Mouse (Mus musculus) midbrain, embryonic 14.5 days (tissue): ENCODE measurements at regions not wholly inside any gene's neighbourhood (a gene's known extent, or its start where the extent isn't known, plus 50 kb on each side); places are given as distances from the start of the nearest gene placed in this dataset.

Source experiments
- ATAC-seq: fragments of 200-750 bp; cut with Nextera tagmentation; 2 replicates; pipeline ENCODE4 v1.8.0; 2017; ENCODE audit warnings: moderate number of reproducible peaks, moderate library complexity; ENCODE audit not compliant: low FRiP score, low TSS enrichment
- DNase-seq: peaks from one replicate; pipeline ENCODE4 v3.0.0-alpha.2; 2015
- H3K27ac ChIP-seq: fragments of 300-500 bp; sonication (generic); replicated peaks from 2 replicates; pipeline ENCODE4 v1.5.1; 2014; ENCODE audit warnings: mild to moderate bottlenecking, low read depth, low read length, moderate library complexity
- H3K27me3 ChIP-seq: fragments of 300-500 bp; sonication (generic); 2 replicates; pipeline ENCODE4 v1.6.1; 2014; ENCODE audit warnings: low read length, control low read depth, mixed read lengths; ENCODE audit not compliant: control insufficient read depth, insufficient read depth
- H3K36me3 ChIP-seq: fragments of 300-500 bp; sonication (generic); 2 replicates; pipeline ENCODE4 v1.6.1; 2014; ENCODE audit warnings: low read length, control low read depth; ENCODE audit not compliant: control insufficient read depth, insufficient read depth
- H3K4me1 ChIP-seq: fragments of 300-500 bp; sonication (generic); 2 replicates; pipeline ENCODE4 v1.6.1; 2014; ENCODE audit warnings: mild to moderate bottlenecking, antibody characterized with exemption, low read length, control low read depth; ENCODE audit not compliant: control insufficient read depth, insufficient read depth
- H3K4me2 ChIP-seq: fragments of 300-500 bp; sonication (generic); 2 replicates; pipeline ENCODE4 v1.6.1; 2014; ENCODE audit warnings: mild to moderate bottlenecking, low read length, moderate library complexity
- H3K4me3 ChIP-seq: fragments of 300-500 bp; sonication (generic); replicated peaks from 2 replicates; pipeline ENCODE4 v1.5.1; 2014; ENCODE audit warnings: low read depth, low read length
- H3K9ac ChIP-seq: fragments of 300-500 bp; sonication (generic); replicated peaks from 2 replicates; pipeline ENCODE4 v1.6.1; 2014; ENCODE audit warnings: mild to moderate bottlenecking, low read length, moderate library complexity
- H3K9me3 ChIP-seq: fragments of 300-500 bp; sonication (generic); 2 replicates; pipeline ENCODE4 v1.6.1; 2016; ENCODE audit warnings: low read length, control low read depth, mixed read lengths; ENCODE audit not compliant: control insufficient read depth
- WGBS: fragments of 180-500 bp; shearing (Covaris S2); extraction: QIAGEN DNeasy Blood & Tissue Kit; methylation state at CpG from one replicate; pipeline ENCODE4 v1.1.7; 2014; 5-methylcytosine and 5-hydroxymethylcytosine counted together

- no peak for ATAC-seq
- no peaks in the 10 kb centered on the region for H3K27me3 ChIP-seq
These were observed 127.1 kb upstream of the Spred2 start for GRCm38 (mm10) chr11:19796950-19797670.

DNA sequence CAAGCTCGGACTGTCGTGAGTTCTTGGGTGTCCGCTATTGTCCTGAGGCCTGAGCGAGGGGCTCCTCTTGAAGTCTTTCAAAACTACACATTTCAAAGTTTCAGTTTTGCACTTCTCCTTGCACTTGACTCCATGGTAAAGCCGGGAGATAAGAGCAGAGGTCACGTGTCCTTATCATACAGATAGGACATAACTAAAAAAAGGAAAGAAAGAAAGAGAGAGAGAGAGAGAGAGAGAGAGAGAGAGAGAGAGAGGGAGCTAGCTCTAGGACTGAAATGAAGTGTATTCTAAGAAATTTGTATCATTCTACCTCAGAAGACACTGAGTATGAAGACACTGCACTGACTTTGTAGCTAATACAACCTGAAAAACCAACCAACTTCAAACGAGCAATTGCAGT is 114.8 kb upstream of the Spred2 start:
- Histone ChIP-seq H3K9ac (no peak overlapping the region), H3K9me3 (no peaks in the 10 kb centered on the region), H3K27me3 (no peaks in the 10 kb centered on the region), H3K4me3 (no peak overlapping the region), H3K4me1 (peaks cover 5% of the 10 kb centered on the region; the same call in 1 of the 2 replicates), H3K36me3 (no peaks in the 10 kb centered on the region), H3K4me2 (no peak overlapping the region), H3K27ac (no peak overlapping the region)
- 87% methylated on average over 7 of the region's 7 CpGs for WGBS
- ATAC-seq (no peak), DNase-seq (no peak)

More at GRCm38 (mm10) chr11:19796950-19797670, 127.1 kb upstream of the Spred2 start:
- DNase-seq, result no peak
- WGBS, result 62% methylated on average over 4 of the region's 4 CpGs
- Histone ChIP-seq H3K4me1 (no peaks in the 10 kb centered on the region), H3K4me3 (no peak overlapping the region), H3K9me3 (no peaks in the 10 kb centered on the region), H3K36me3 (no peaks in the 10 kb centered on the region), H3K9ac (no peak overlapping the region), H3K4me2 (no peak overlapping the region), H3K27ac (no peak overlapping the region)

DNA sequence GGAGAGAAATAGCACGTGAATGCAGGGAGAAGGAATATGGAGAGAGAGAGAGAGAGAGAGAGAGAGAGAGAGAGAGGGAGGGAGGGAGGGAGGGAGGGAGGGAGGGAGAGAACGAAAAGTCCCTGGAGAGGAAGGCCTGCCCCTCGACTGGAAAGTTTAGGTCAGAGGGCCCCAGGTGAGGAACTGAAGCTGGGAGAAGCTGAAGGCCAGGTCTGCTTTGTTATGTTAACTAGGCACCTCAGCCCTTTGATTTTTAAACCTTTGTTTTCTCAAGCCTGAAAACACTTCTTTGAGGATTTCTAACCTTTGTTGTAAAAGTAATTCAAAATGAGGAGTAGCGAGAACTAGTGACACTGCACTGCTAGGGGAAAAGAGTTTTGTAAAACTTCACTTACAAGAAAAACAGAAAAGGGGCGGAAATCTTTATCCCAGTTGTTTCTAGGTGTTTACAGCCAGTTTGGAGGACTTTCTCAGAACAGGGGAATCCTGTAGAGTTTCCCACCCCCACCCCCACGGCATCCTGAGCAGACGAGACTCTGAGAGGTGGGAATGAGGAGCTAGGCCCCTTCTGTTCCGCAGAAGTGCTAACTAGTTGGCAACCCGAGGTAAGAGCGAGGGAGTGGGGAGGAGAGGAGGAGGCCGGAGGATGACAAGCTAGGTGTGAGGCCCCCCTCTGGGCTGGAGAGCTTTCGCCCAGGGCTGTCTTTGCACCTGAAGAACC is 112.7 kb upstream of the Spred2 start:
- no peak overlapping the region for H3K9ac ChIP-seq
- H3K4me2 ChIP-seq, result no peak overlapping the region
- no peak for ATAC-seq

GRCm38 (mm10) chr11:19811992-19812690 is 112.0 kb upstream of the Spred2 start:
- H3K4me3 ChIP-seq, result no peak overlapping the region
- no peak overlapping the region for H3K27ac ChIP-seq
- ATAC-seq (no peak), DNase-seq (no peak)
- no peaks in the 10 kb centered on the region for H3K36me3 ChIP-seq
- no peak overlapping the region for H3K4me2 ChIP-seq
- H3K27me3 ChIP-seq, result no peaks in the 10 kb centered on the region
- H3K9me3 ChIP-seq, result no peaks in the 10 kb centered on the region
- peaks cover 5% of the 10 kb centered on the region; the same call in 1 of the 2 replicates for H3K4me1 ChIP-seq
- no peak overlapping the region for H3K9ac ChIP-seq
- 12% methylated on average over 10 of the region's 10 CpGs for WGBS

More for the DNA sequence above, 112.7 kb upstream of the Spred2 start:
- no peak overlapping the region for H3K4me3 ChIP-seq
- H3K36me3 ChIP-seq, result no peaks in the 10 kb centered on the region
- no peaks in the 10 kb centered on the region for H3K9me3 ChIP-seq
- peaks cover 5% of the 10 kb centered on the region; the same call in 1 of the 2 replicates for H3K4me1 ChIP-seq
- 13% methylated on average over 11 of the region's 12 CpGs for WGBS
- DNase-seq, result no peak
- no peak overlapping the region for H3K27ac ChIP-seq
- no peaks in the 10 kb centered on the region for H3K27me3 ChIP-seq

- H3K4me1 ChIP-seq, result peaks cover 5% of the 10 kb centered on the region; the same call in 1 of the 2 replicates
- H3K9ac ChIP-seq, result no peak overlapping the region
- H3K27me3 ChIP-seq, result no peaks in the 10 kb centered on the region
- H3K4me2 ChIP-seq, result no peak overlapping the region
- ATAC-seq (no peak), DNase-seq (no peak)
- H3K27ac ChIP-seq, result no peak overlapping the region
- no peaks in the 10 kb centered on the region for H3K36me3 ChIP-seq
- no peak overlapping the region for H3K4me3 ChIP-seq
- 62% methylated on average over 7 of the region's 7 CpGs for WGBS
- H3K9me3 ChIP-seq, result no peaks in the 10 kb centered on the region
These were observed 110.6 kb upstream of the Spred2 start for GRCm38 (mm10) chr11:19813549-19813948.

- no peak for DNase-seq
- no peak overlapping the region for H3K4me2 ChIP-seq
- 84% methylated on average over 5 of the region's 5 CpGs for WGBS
- no peaks in the 10 kb centered on the region for H3K4me1 ChIP-seq
- peak; percentile 43; the same call in 1 of the 2 replicates for ATAC-seq
- no peak overlapping the region for H3K27ac ChIP-seq
- no peak overlapping the region for H3K9ac ChIP-seq
- no peaks in the 10 kb centered on the region for H3K27me3 ChIP-seq
- H3K4me3 ChIP-seq, result no peak overlapping the region
- H3K36me3 ChIP-seq, result no peaks in the 10 kb centered on the region
- no peaks in the 10 kb centered on the region for H3K9me3 ChIP-seq
These were observed 101.2 kb upstream of the Spred2 start for GRCm38 (mm10) chr11:19822991-19823390.

GRCm38 (mm10) chr11:19823461-19823895 is 100.7 kb upstream of the Spred2 start:
- H3K9me3 ChIP-seq, result no peaks in the 10 kb centered on the region
- H3K36me3 ChIP-seq, result no peaks in the 10 kb centered on the region
- no peak overlapping the region for H3K27ac ChIP-seq
- peak; percentile 93 for DNase-seq
- 0% methylated on average over 3 of the region's 3 CpGs for WGBS
- no peaks in the 10 kb centered on the region for H3K27me3 ChIP-seq
- H3K9ac ChIP-seq, result no peak overlapping the region
- 0 out of 2 replicates have a peak, but pooled peaks have one; percentile 52 for ATAC-seq
- H3K4me2 ChIP-seq, result no peak overlapping the region
- H3K4me1 ChIP-seq, result no peaks in the 10 kb centered on the region
- no peak overlapping the region for H3K4me3 ChIP-seq

- WGBS, result 90% methylated on average over 13 of the region's 13 CpGs
- Histone ChIP-seq H3K9me3 (no peaks in the 10 kb centered on the region), H3K4me1 (no peaks in the 10 kb centered on the region), H3K4me3 (no peak overlapping the region), H3K27ac (no peak overlapping the region), H3K4me2 (no peak overlapping the region), H3K27me3 (no peaks in the 10 kb centered on the region), H3K9ac (no peak overlapping the region), H3K36me3 (no peaks in the 10 kb centered on the region)
- ATAC-seq (no peak), DNase-seq (no peak)
These were observed 97.5 kb upstream of the Spred2 start for GRCm38 (mm10) chr11:19826481-19827185.
